Comparison of ENCODE assay signal across 8 mouse cellular contexts in the genomic region with DNA sequence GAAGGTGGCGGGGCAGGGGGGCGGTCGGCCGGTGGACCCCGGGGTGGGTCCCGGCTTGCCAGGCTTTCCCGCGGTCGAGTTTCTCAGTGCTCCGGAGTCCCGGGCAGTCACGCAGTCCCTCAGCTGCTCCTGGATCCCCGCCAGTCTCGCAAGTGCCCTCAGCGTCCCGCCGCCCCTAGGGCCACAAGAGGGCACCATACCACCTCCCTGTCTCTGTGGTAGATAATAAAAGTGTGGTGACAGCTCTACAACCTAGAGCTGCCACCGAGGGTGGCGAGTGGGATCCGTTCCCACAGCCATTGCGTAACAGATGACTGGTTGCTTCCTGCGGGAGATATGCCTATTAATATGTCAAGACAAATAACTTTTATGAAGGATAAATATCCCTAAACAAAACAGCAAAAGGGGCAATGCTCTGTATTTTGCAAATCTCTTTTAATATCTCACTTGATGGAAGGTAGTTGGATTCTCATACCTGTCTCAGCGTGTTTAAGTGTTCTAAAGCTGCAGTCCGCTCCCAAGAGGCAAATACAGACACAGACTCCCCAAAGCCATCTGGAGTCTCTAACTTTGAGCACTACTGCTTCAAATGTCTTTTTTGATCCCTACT. TPM values are rescaled to one million over a fixed set of nuclear protein-coding genes. Genes with fewer than 3 reads are reported as not detected.
DNase-seq lines count a peak whose midpoint lies in the region; ATAC-seq lines count a peak whose summit lies in the region.

No protein-coding gene starts in this region.

- no peaks in the 10 kb centered on the region for H3K27me3 ChIP-seq in intestine, embryonic 14.5 days (replicated peaks; ENCODE audit: control insufficient read depth, insufficient read depth, low read length)

- peaks cover 26% of the 10 kb centered on the region for H3K36me3 ChIP-seq in intestine, embryonic 14.5 days (ENCODE audit: control insufficient read depth, insufficient read depth, low read length)

- intact Hi-C loops in gastrocnemius, postnatal 14 days (cut with DNase I; ENCODE audit: low total_unique reads) = no loop called here
- intact Hi-C loops in left cerebral cortex, postnatal 10 days (cut with DNase I) = loop anchor here (10.0 kb wide), 1 partner anchor 191 kb away; a partner anchor contains a TSS

- under 1% methylated on average over 20 of the region's 24 CpGs for WGBS in intestine, embryonic 14.5 days

- peaks cover 4% of the 10 kb centered on the region; the same call in 1 of the 2 replicates for H3K4me1 ChIP-seq in intestine, embryonic 14.5 days (replicated peaks; ENCODE audit: control insufficient read depth, insufficient read depth, low read length)

- H3K9me3 ChIP-seq in intestine, embryonic 14.5 days (ENCODE audit: control insufficient read depth, low read length) = no peaks in the 10 kb centered on the region

- peak; percentile 95 for DNase-seq in adrenal gland, adult 2 months
- peak; percentile 88 for DNase-seq in embryo, embryonic 10.5 days (ENCODE audit: low spot score)
- DNase-seq in gastrocnemius, postnatal 14 days = peak; percentile 91
- peak; percentile 95 for DNase-seq in intestine, embryonic 14.5 days (ENCODE audit: low spot score)
- peak; percentile 80 to 93 for DNase-seq in left cerebral cortex, postnatal 10 days (ENCODE audit: extremely low spot score in 1 of 2, low spot score in 2 of 2)
- peak; percentile 81 to 82 for DNase-seq in right cerebral cortex, postnatal 36 days (ENCODE audit: low spot score in 2 of 2)
- peak; percentile 84 to 90 for DNase-seq in urinary bladder, postnatal 4 days (ENCODE audit: low spot score in 2 of 2)

- H3K9ac ChIP-seq in intestine, embryonic 14.5 days (ENCODE audit: low read length) = peak overlapping the region; percentile 79

- H3K27ac ChIP-seq in intestine, embryonic 14.5 days (ENCODE audit: low read depth) = peak overlapping the region; percentile 97

- peak overlapping the region; percentile 71 for H3K4me2 ChIP-seq in intestine, embryonic 14.5 days (ENCODE audit: low read length)

- peak; percentile 85 for ATAC-seq in intestine, embryonic 14.5 days (replicated peaks; ENCODE audit: low FRiP score, low TSS enrichment, low read depth)
- ATAC-seq in megakaryocyte progenitor cell, adult 5-6 weeks (replicated peaks; ENCODE audit: poor library complexity) = peak; percentile 88

- H3K4me3 ChIP-seq in intestine, embryonic 14.5 days (ENCODE audit: low read depth, low read length) = peak overlapping the region; percentile 76

RNA-seq across cellular contexts. Expression of a gene that starts 0.5 kb away (rescaled TPM):
- 10 to 100 TPM; 36.4 to 59.4 TPM for total RNA-seq in adrenal gland, adult 2 months (2021)
- polyA plus RNA-seq in adrenal gland, adult 2 months (2012; rRNA removed) = 21.3 and 25.3 TPM in 2 replicates
- 10 to 100 TPM; 26.0 to 32.6 TPM for total RNA-seq in gastrocnemius, postnatal 14 days (2021)
- 9.9 and 10.0 TPM in 2 replicates for polyA plus RNA-seq in intestine, embryonic 14.5 days (2014; fragmentation: Nextera tagmentation; extraction: Ambion mirVana)
- total RNA-seq in left cerebral cortex, postnatal 10 days (2021) = 10 to 100 TPM; 17.6 to 22.1 TPM
- 14.0 and 15.4 TPM in 2 replicates for total RNA-seq in megakaryocyte progenitor cell, adult 5-6 weeks (2015)
- total RNA-seq in megakaryocyte progenitor cell, adult 5-6 weeks (2017) = 13.6 and 42.0 TPM in 2 replicates

RNA-seq across cellular contexts. Expression of a gene that starts 0.5 kb away (rescaled TPM):
- 10 to 100 TPM in 1 of 2 experiments, 1 to 10 TPM in 1; 8.3 to 12.3 TPM for total RNA-seq in adrenal gland, adult 2 months (2021)
- polyA plus RNA-seq in adrenal gland, adult 2 months (2012; rRNA removed) = 1.6 and 2.6 TPM in 2 replicates
- 10 to 100 TPM; 10.6 to 12.5 TPM for total RNA-seq in gastrocnemius, postnatal 14 days (2021)
- 20.6 and 21.2 TPM in 2 replicates for polyA plus RNA-seq in intestine, embryonic 14.5 days (2014; fragmentation: Nextera tagmentation; extraction: Ambion mirVana)
- 1 to 10 TPM; 3.1 to 3.7 TPM for total RNA-seq in left cerebral cortex, postnatal 10 days (2021)
- total RNA-seq in megakaryocyte progenitor cell, adult 5-6 weeks (2015) = 38.6 and 39.0 TPM in 2 replicates
- 18.1 and 28.1 TPM in 2 replicates for total RNA-seq in megakaryocyte progenitor cell, adult 5-6 weeks (2017)

RNA-seq across cellular contexts. Expression of a gene that starts 28.7 kb away (rescaled TPM):
- 1 to 10 TPM in 1 of 2 experiments, under 1 TPM in 1; 0.17 to 1.0 TPM for total RNA-seq in adrenal gland, adult 2 months (2021)
- 0.04 and 0.28 TPM in 2 replicates for polyA plus RNA-seq in adrenal gland, adult 2 months (2012; rRNA removed)
- total RNA-seq in gastrocnemius, postnatal 14 days (2021) = not detected
- 3.8 and 5.3 TPM in 2 replicates for polyA plus RNA-seq in intestine, embryonic 14.5 days (2014; fragmentation: Nextera tagmentation; extraction: Ambion mirVana)
- under 1 TPM; 0.16 to 0.32 TPM for total RNA-seq in left cerebral cortex, postnatal 10 days (2021)
- total RNA-seq in megakaryocyte progenitor cell, adult 5-6 weeks (2015) = 4.1 and 7.2 TPM in 2 replicates
- 1.6 and 2.4 TPM in 2 replicates for total RNA-seq in megakaryocyte progenitor cell, adult 5-6 weeks (2017)

Comparison
In these comparisons a context has a peak if more than half of its experiments do, and no peak if none do; other contexts are left out.
1. Peak in every context shown above with its lines: DNase-seq, ATAC-seq, H3K4me3 ChIP-seq and H3K27ac ChIP-seq.